ENCODE assay signal across 1 mouse cellular context in genomic region chr5:150593756-150594648, GRCm38 (mm10).
TF ChIP-seq lines count a peak whose summit lies in the region.

No protein-coding gene starts in this region.

TF ChIP-seq in CH12.LX, 34 proteins besides CTCF, POLR2A, EP300 and RAD21 (continued from another document):
- TF ChIP-seq USF1 (IDR thresholded peaks at IDR 0.05; ENCODE audit: low read depth, low read length), result peak; percentile 40
